Mouse (Mus musculus) mesoderm, embryonic 11.5 days (tissue): ENCODE measurements at regions not wholly inside any gene's neighbourhood (a gene's known extent, or its start where the extent isn't known, plus 50 kb on each side); places are given as distances from the start of the nearest gene placed in this dataset.
"Not testable (repeated sequence)": the region's sequence is repeated elsewhere in the genome, so short reads cannot be mapped to it uniquely, and the experiment has no call there.

Source experiments
- DNase-seq: peaks from one replicate; pipeline ENCODE4 v3.0.0-alpha.2; 2012; ENCODE audit warnings: low read depth, low spot score

- DNase-seq: peak; percentile 53
These were observed 165.5 kb upstream of the Stk26 start for GRCm38 (mm10) chrX:50675356-50675755.

- DNase-seq: peak; percentile 88
These were observed 182.8 kb upstream of the Stk26 start for GRCm38 (mm10) chrX:50657835-50658565.

DNA sequence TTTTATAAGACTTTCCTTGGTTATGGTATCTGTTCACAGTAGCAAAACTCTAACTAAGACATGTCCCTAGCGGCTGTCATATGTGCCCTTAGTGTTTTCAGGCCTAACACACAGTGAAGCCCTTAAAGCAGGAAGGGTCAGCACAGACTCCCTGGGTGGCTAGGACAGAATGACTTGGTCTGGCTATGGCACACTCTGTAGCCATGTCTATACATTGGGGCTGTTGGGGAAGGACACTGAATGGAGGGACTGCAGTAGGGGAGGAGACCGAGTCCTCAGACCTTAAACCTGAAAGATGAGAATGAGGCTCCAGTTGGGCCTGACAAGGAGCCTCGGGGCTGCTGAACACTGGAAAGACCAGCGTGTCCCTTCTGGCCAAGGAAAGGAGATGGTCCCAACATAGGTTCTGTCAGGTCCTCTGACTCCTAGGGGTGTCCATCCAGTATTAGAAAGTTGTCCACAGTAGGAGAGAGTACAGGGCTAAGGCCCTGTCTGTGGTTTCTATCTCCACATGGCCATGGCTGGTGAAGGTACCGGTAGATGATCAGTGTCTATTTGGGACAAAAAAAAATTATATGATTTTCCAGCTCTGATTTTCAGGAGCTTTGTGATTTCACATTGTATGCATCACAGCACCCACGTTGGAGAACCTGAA, 183.5 kb upstream of the Stk26 start:
- DNase-seq: no peak

DNA sequence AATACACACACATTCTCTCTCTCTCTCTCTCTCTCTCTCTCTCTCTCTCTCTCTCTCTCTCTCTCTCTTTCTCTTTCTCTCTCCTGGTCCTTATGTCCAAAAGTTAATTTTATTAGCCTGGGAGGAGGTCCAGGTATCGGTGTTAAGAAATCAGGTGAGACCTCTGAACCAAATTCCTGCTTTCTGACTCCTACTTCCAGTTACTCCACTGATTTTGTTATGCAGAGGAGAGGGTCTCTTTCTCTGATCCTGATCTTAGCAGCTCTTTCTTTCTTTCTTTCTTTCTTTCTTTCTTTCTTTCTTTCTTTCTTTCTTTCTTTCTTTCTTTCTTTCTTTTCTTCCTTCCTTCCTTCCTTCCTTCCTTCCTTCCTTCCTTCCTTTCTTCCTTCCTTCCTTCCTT, 185.5 kb upstream of the Stk26 start:
- DNase-seq: not testable (repeated sequence)

DNA sequence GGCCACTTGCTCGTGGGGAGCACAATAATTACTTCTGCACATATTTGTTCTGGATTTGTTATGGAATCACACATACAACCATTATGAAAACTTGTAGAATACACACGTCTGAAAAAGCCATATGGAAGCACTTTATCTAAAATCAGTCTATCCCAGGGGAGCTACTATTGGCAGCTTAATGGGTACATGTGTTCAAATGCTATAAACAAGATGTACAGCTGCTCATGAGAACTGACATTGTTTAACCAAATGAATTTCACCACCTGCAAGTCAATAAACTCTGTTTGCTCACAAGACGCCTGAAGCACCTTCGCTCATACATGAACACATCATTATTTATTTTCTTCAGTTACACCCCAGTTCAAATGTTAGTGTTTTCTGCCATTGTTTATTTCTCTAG, 199.5 kb upstream of the Stk26 start:
- DNase-seq: peak; percentile 23

- no peak for DNase-seq
These were observed 205.2 kb upstream of the Stk26 start for GRCm38 (mm10) chrX:50635634-50636033.

DNA sequence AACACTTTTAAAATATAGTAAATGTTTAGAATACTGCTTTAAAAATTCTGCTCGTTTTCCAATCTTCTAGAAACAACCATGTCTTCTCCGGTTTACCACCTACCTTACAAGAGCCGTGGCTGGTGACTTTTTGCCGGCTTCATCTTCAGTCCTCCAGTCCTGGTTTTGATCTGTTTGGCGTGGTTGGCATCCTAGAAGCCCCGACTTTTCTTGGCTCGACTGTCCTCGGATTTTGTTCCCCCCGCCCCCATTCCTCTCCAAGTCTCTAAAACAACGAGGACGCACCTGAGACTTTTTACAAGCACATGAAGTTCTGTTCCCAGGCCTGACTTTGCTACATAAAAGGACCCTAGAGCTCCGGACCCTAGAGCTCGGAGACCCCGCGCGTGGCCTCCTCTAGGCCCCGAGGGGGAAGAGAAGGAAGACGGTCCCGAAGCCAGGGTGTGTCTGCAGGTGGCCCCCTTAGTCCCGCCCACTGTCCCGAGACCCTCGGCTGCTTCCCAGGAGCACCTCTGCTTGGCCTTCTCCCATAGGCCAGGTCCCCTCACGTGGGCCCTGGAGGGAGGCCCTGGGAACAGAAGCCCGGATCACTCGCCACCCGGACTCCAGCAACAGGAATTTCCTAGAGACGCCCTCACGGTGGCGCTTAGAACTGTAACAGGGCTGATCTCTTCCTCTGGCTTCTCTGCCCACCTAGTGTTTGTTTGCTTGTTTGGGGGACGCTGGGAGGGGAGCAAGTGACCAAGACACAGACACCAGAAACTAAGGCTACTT, 205.8 kb upstream of the Stk26 start:
- DNase-seq: peak; percentile 91

DNA sequence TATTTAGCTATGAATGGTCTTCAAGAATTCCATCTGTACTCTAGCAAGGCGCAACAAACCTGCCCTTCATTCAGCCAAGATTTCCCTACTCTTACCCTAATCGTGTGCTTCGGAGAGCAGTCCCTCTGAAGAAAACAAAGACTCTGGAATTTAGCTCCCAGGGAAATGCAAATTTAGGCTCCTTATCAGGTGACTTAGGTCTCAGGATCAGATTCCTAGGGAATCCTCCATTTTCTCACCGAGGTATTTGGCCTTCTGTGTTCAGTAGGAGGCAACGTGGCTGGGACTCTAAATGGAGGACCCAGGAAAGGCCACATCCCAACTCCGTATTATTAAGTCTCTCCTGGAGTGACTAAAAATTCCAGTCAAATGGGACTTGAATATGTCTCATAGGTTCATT, 204.2 kb upstream of the Olfr1324 start:
- no peak for DNase-seq

DNA sequence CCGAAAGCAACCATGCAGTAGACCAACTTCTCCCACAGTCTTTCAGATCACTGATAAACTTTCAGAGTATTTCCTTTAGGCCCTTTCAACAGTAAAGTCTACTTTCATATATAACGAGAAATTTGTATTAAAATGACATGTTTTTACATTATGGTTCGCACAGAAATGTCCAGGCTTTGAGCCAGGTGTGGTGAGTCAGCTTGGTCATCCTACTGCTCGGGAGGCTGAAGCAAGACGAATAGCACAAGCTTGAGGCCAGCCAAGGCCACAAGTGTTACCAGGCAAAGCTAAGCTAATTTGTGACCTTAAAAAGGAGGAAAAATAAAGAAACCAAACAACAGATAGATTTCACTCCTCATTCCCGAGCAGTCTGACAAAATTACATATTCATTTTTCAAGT, 197.0 kb upstream of the Olfr1324 start:
- DNase-seq: no peak

- peak; percentile 60 for DNase-seq
These were observed 194.7 kb upstream of the Olfr1324 start for GRCm38 (mm10) chrX:50622984-50623455.

DNA sequence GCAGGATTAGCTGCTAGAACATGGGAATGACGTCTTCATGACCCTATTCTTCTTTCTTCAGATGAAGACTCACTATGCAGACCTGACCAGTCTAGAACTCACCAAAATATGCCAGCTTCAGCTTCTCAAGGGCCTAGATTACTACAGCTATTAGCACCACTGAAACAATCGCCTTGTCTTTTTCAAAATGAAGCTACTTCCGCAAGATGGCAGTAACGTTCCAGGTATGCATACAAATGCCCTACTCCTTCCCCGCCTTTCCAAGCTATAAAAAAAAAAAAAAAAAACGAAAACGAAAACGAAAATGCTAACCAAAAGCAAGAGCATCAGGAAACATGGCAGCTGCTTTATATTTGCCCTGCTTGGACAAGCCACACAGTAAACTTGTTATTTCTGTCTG, 192.6 kb upstream of the Olfr1324 start:
- no peak for DNase-seq

- DNase-seq: peak; percentile 78
These were observed 191.6 kb upstream of the Olfr1324 start for GRCm38 (mm10) chrX:50619919-50620318.

GRCm38 (mm10) chrX:50618936-50619335, 190.6 kb upstream of the Olfr1324 start:
- no peak for DNase-seq

DNA sequence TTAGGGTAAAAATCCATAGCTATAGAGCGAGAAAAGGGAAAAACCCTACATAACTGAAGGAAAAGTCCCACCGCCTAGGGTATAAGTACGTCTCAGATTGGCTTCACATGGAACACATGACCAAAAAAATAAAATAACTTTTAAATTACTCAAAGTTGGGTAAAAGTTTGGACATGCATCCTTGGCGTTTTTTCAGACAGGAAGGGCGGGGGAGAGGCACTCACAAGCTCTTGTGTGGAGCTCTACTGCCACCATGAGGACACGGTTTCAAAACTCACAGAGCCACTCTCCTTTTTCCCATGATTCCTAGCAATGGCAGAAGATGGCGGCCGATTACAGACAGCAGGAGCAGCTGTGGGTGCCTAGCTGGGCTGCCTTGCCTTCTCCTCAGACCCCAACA, 188.6 kb upstream of the Olfr1324 start:
- DNase-seq: not testable (repeated sequence)

DNA sequence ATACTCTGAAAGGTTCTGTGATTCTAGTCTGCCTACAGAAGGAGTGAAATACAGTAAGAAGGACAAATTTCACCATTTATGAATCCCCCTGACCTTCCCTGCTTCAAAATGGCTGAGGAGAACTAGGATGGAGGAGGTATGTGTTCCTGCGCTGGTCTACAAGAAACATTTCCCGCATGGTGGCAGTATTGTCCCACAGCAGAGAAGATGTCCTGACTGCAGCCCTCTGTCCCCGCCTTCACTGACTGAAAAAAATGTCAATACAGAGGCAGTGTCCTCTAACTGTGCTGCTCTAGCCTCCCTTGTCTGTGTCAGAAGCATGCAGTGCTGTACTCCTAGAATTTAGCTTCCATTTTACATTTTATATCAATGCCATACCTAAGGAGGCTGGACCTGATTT, 186.6 kb upstream of the Olfr1324 start:
- DNase-seq: peak; percentile 57

GRCm38 (mm10) chrX:50614367-50614766, 186.1 kb upstream of the Olfr1324 start:
- peak; percentile 49 for DNase-seq

DNA sequence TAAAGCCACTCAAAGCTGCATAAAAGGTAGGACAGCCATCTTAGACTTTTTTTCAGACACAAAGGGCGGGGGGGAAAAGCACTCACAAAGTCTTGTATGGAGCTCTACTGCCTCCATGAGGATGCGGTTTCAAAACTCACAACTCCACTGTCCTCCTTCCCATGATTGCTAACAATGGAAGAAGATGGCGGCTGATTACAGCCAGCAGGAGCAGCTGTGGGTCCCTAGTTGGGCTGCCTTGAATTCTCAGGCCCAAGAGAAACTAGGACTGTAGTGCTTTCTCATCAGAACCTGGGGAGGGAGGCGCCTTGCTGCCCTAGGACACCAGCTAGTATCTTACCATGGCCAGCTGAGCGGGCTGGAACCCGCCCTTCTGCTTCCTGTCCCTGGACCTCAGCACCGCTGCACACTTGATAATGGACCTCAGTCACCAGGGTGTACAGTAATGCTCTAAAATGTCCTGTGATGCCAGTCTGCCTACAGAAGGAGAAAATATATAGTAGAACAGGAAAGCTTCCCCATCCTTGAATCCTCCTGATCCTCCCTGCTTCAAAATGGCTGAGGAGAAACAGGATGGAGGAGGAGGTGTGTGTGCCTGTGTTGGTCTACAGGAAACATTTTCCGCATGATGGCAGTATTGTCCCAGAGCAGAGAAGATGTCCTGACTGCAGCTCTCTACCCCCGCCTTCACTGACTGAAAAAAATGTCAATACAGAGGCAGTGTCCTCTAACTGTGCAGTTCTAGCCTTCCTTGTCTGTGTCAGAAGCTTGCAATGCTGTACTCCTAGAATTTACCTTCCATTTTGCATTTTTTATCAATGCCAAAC, 183.7 kb upstream of the Olfr1324 start:
- peak; percentile 78 for DNase-seq

DNA sequence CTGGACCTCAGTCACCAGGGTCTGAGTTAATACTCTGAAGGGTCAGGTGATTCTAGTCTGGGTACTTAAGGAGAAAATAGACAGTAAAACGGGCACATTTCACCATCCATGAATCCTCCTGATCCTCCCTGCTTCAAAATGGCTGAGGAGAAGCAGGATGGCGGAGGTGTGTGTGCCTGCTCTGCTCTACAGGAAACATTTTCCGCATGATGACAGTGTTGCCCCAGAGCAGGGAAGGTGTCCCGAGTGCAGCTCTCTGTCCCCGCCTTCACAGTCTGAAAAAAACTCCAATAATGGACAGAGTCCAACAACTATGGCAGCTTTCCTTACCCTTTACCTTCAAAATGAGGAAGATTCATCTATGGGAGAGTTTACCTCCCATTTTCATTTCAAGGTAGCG, 179.8 kb upstream of the Olfr1324 start:
- not testable (repeated sequence) for DNase-seq

- DNase-seq: peak; percentile 30
These were observed 179.3 kb upstream of the Olfr1324 start for GRCm38 (mm10) chrX:50607636-50608035.

- peak; percentile 51 for DNase-seq
These were observed 177.2 kb upstream of the Olfr1324 start for GRCm38 (mm10) chrX:50605517-50605916.

- DNase-seq: not testable (repeated sequence)
These were observed 176.7 kb upstream of the Olfr1324 start for GRCm38 (mm10) chrX:50604995-50605394.
